Mouse (Mus musculus): Measurements from ENCODE around the gene Il18r1.

DNA sequence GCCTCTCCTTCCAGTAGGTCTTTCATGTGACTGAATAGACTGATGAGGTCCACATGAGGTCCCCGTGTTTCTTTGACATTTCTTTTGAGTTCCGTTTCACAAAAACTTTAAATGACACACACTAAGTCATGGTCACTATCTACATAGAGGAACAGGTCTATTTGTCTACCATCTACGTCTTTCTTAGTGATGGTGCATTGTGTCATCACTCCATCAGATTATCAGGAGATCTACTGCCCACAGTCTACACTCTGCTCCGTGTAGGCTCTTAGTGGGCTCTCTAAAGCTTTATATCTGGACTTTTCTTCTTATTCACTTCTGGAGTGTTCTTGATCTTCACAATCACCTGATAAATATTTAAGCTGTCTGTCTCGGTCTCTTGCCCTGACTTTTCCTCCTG is 63.9 kb downstream of the Il18r1 start:
- no peak for TF ChIP-seq CTCF (IDR thresholded peaks at IDR 0.05; ENCODE audit: borderline replicate concordance, extremely low read depth, insufficient read depth, insufficient read length)
- TF ChIP-seq POLR2A (IDR thresholded peaks at IDR 0.05; ENCODE audit: borderline replicate concordance, extremely low read depth, insufficient read depth, insufficient read length, poor library complexity, severe bottlenecking) = no peak
